In the genomic region with DNA sequence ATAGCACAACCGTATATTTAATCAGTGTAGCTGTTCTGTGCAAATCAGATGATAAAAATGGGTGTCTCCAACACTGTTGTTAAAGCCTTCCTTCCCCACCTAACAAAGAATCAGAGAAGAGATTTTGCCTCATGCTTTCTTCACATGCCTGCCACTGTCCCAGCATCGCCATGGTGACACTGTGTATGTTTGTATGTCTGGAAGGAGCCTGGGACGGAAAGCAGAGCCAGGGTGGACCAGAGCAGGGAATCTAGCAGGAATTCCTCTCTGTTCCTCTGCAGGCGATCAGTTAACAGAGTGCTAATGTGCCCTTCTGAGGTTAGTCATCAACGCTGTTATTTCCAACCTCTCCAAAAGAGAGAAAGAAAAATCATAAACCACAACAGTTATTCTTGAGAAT, we compare ENCODE assay signal across 13 mouse cellular contexts.
DNase-seq lines count a peak whose midpoint lies in the region; ATAC-seq and TF ChIP-seq lines count a peak whose summit lies in the region.
"Had no signal": no experiment of that assay in that cellular context is flagged by ENCODE, and none has a peak within 500 bp of the region (broad histone marks: within the 10 kb centered on the region; RNA-seq: fewer than 3 reads in every experiment).

No protein-coding gene starts in this region.

- H3K9me3 ChIP-seq in lung, postnatal 0 days (ENCODE audit: low read length), result no peaks in the 10 kb centered on the region
- H3K9me3 ChIP-seq in embryonic facial prominence, embryonic 11.5 days (replicated peaks; ENCODE audit: control insufficient read depth, low read length), result no peaks in the 10 kb centered on the region
- H3K9me3 ChIP-seq: G1E; limb, embryonic 12.5 days had no signal

- H3K4me3 ChIP-seq in lung, postnatal 0 days (ENCODE audit: low read depth, low read length), result no peak overlapping the region
- no peak overlapping the region for H3K4me3 ChIP-seq in embryonic facial prominence, embryonic 11.5 days (ENCODE audit: low read depth, low read length)
- H3K4me3 ChIP-seq: limb, embryonic 12.5 days had no signal

- WGBS in lung, postnatal 0 days, result 59% methylated on average over 5 of the region's 5 CpGs
- 64% methylated on average over 5 of the region's 5 CpGs for WGBS in embryonic facial prominence, embryonic 11.5 days

- peak; percentile 34 for DNase-seq in gastrocnemius, postnatal 14 days
- DNase-seq in gastrocnemius, adult 18-20 months (ENCODE audit: low spot score), result no peak
- DNase-seq in lung, postnatal 0 days (ENCODE audit: low spot score), result peak; percentile 23
- no peak for DNase-seq in lung, postnatal 36 days
- DNase-seq in embryonic facial prominence, embryonic 11.5 days (ENCODE audit: low spot score), result peak; percentile 30
- DNase-seq in mesoderm, embryonic 11.5 days (ENCODE audit: low read depth, low spot score), result peak; percentile 45
- no peak for DNase-seq in kidney, adult 11 months
- DNase-seq in Muller cell, postnatal 12 days (ENCODE audit: inconsistent ontology term), result no peak
- DNase-seq: cerebellum, postnatal 25 days had no signal

- no peak for TF ChIP-seq CTCF in lung, postnatal 0 days (IDR thresholded peaks at IDR 0.05)

- H3K27ac ChIP-seq in lung, postnatal 0 days (ENCODE audit: low read length), result no peak overlapping the region
- no peak overlapping the region for H3K27ac ChIP-seq in embryonic facial prominence, embryonic 11.5 days (replicated peaks; ENCODE audit: low read depth, low read length)
- H3K27ac ChIP-seq: limb, embryonic 12.5 days had no signal

- H3K36me3 ChIP-seq in lung, postnatal 0 days (ENCODE audit: insufficient read depth, low read length), result no peaks in the 10 kb centered on the region
- no peaks in the 10 kb centered on the region for H3K36me3 ChIP-seq in embryonic facial prominence, embryonic 11.5 days (replicated peaks; ENCODE audit: control insufficient read depth, insufficient read depth, low read depth, low read length)
- H3K36me3 ChIP-seq: G1E; limb, embryonic 12.5 days had no signal

- H3K4me2 ChIP-seq in lung, postnatal 0 days (replicated peaks; ENCODE audit: low read depth, low read length), result no peak overlapping the region
- no peak overlapping the region for H3K4me2 ChIP-seq in embryonic facial prominence, embryonic 11.5 days (ENCODE audit: low read depth, low read length)
- H3K4me2 ChIP-seq: limb, embryonic 12.5 days had no signal

- no peaks in the 10 kb centered on the region for H3K4me1 ChIP-seq in lung, postnatal 0 days (ENCODE audit: insufficient read depth, low read depth, low read length)
- H3K4me1 ChIP-seq in embryonic facial prominence, embryonic 11.5 days (ENCODE audit: control insufficient read depth, insufficient read depth, low read length), result no peaks in the 10 kb centered on the region
- H3K4me1 ChIP-seq: limb, embryonic 12.5 days had no signal

- H3K9ac ChIP-seq in lung, postnatal 0 days (replicated peaks; ENCODE audit: low read depth), result no peak overlapping the region
- no peak overlapping the region for H3K9ac ChIP-seq in embryonic facial prominence, embryonic 11.5 days (replicated peaks; ENCODE audit: low read length)
- H3K9ac ChIP-seq: limb, embryonic 12.5 days had no signal

- TF ChIP-seq EP300 in lung, postnatal 0 days (IDR thresholded peaks at IDR 0.05), result no peak

- peak; percentile 65 for ATAC-seq in lung, postnatal 0 days
- no peak for ATAC-seq in embryonic facial prominence, embryonic 11.5 days (replicated peaks; ENCODE audit: insufficient number of reproducible peaks, low FRiP score, low TSS enrichment, low read depth)
- ATAC-seq: activated CD4-positive, CD25-positive, alpha-beta regulatory T cell, adult 4 months; intestine, embryonic 16.5 days had no signal

- intact Hi-C loops in gastrocnemius, postnatal 14 days (cut with DNase I; ENCODE audit: low total_unique reads), result no loop called here

- no peaks in the 10 kb centered on the region for H3K27me3 ChIP-seq in lung, postnatal 0 days (replicated peaks; ENCODE audit: insufficient read depth, low read length)
- no peaks in the 10 kb centered on the region for H3K27me3 ChIP-seq in embryonic facial prominence, embryonic 11.5 days (ENCODE audit: control insufficient read depth, insufficient read depth, low read length)
- H3K27me3 ChIP-seq: limb, embryonic 12.5 days had no signal

Comparison
In these comparisons a context has a peak if more than half of its experiments do, and no peak if none do; other contexts are left out.
1. DNase-seq: peak in gastrocnemius, postnatal 14 days (single experiment), lung, postnatal 0 days (single experiment), embryonic facial prominence, embryonic 11.5 days (single experiment) and mesoderm, embryonic 11.5 days (single experiment); none in gastrocnemius, adult 18-20 months (single experiment), lung, postnatal 36 days (single experiment), kidney, adult 11 months (single experiment) and Muller cell, postnatal 12 days (single experiment).